Mouse (Mus musculus): ENCODE measurements at regions not wholly inside any gene's neighbourhood (a gene's known extent, or its start where the extent isn't known, plus 50 kb on each side); places are given as distances from the start of the nearest gene placed in this dataset.

DNA sequence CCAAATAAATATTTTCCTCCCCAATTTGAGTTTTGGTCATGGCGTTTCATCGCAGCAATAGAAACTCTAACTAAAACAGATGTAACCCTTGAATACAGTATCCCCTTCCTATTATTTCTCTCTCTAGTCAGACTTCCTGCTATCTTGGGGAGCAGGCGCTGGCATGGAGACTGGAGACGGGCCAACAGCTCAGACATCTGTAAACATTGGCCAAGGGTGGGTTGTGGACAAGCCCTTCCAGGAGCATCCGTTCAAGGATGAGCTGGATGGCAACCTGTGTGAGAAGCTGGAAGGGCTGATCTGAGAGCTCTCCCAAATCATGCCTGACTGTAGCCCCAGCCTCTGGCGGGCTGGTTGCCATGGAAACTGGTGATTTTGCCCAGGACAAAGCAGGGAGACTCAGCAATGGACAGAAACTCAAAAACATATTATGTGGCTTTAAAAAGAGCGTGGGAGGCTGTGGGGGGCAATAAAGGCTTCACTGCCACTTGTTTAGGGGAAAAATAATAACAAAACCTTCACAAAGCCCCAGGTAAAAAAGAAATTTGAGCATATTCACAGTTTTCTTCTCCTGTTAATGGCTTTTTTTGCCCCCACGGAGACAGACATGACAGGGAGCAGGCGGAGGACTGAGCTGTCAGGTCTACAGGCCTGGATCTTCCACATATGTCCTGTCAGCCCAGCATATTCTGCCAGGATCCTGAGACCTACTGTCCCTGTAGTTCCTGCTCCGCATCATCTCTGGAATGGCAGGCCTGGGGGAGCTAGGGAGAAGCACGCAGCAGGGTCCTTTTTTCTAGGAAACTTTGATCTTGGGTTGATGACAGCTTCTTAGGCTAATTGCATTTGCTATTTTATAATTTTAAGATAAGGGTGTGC, 113.0 kb downstream of the Chst1 start:
- DNase-seq (ENCODE audit: low spot score), result no peak
- Histone ChIP-seq H3K36me3 (no peaks in the 10 kb centered on the region), H3K4me1 (peaks cover 20% of the 10 kb centered on the region), H3K27me3 (ENCODE audit: insufficient read depth, poor library complexity, severe bottlenecking) (peaks cover 11% of the 10 kb centered on the region), H3K4me3 (no peak overlapping the region), H3K9me3 (no peaks in the 10 kb centered on the region), H3K27ac (no peak overlapping the region)
- 57% methylated on average over 11 of the region's 11 CpGs for WGBS

DNA sequence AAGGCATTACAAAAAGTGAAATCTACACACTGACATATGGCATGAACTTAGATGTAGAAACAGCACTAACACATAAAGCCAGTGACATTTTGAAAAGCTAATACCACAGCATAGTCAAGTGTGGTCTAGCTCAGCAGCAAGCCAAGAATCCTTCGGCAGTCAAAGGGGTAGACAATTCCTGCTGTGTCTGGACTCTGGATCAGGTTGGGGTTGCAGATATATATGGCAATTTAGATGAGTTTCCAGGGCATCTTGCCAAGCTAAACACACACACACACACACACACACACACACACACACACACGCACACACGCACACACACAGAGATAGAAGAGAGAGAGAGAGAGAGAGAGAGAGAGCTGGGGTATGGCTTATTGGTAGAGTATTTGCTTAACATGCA, 118.2 kb downstream of the Chst1 start:
- Histone ChIP-seq H3K4me3 (no peak overlapping the region), H3K9me3 (no peaks in the 10 kb centered on the region), H3K27me3 (ENCODE audit: insufficient read depth, poor library complexity, severe bottlenecking) (no peaks in the 10 kb centered on the region; the same call in 1 of the 2 replicates), H3K4me1 (0 out of 2 replicates have a peak, but pooled peaks cover under 1% of the 10 kb centered on the region), H3K27ac (no peak overlapping the region), H3K36me3 (no peaks in the 10 kb centered on the region)
- 73% methylated on average over 2 of the region's 3 CpGs for WGBS
- DNase-seq (ENCODE audit: low spot score), result no peak

DNA sequence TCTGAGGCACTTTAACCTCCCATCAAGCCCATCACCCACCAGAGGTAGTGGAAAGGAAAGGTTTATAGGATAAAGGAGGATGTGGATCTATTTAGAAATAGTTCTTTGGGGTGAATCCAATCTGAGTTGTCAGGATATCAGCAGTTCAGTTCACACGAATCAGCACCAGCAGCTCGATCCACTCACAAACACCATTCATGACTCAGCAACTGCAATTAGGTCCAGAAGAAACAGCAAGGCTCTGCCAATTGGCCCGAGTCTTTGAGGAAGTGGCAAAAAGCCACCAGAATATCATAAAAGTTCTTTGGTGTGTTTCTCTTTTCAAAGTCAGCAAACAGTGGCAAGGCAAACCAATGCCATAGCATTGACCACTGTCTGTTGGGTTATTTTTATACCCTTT, 122.4 kb downstream of the Chst1 start:
- Histone ChIP-seq H3K36me3 (no peaks in the 10 kb centered on the region), H3K9me3 (no peaks in the 10 kb centered on the region), H3K4me3 (no peak overlapping the region), H3K27ac (no peak overlapping the region), H3K27me3 (ENCODE audit: insufficient read depth, poor library complexity, severe bottlenecking) (no peaks in the 10 kb centered on the region), H3K4me1 (peaks cover 12% of the 10 kb centered on the region)
- DNase-seq (ENCODE audit: low spot score), result no peak
- 83% methylated on average over 3 of the region's 3 CpGs for WGBS

DNA sequence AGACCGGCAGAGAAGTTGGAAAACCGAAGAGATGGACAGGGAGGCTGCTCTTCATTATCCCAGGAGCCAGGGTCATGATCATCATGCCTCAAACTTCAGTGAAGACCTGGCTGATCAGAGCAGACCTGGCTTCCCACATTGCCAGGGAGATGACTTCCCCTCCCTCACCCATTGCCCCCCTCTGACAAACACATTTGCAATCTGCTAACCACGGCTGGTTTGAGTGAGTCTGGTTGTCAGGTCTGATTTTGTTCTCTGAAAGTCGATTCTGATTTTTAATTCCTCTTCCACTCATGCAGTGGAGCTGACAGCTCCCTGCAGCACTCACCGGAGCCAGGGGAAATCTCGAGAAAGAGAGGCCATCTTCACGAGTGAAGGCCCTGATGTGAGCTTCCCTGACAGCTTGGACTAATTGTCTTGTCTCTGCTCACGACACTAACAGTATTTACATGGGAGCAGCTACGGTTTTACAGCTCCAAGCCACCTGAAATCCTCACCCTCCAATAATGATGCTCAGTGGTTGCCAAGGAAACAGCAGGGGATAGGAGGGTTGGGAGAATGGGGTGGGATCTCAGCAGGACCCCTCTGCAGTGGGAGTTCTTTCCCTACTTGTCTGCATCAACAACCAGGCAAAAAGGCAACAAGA, 124.2 kb downstream of the Chst1 start:
- Histone ChIP-seq H3K36me3 (no peaks in the 10 kb centered on the region), H3K4me1 (peaks cover 24% of the 10 kb centered on the region), H3K9me3 (no peaks in the 10 kb centered on the region), H3K27me3 (ENCODE audit: insufficient read depth, poor library complexity, severe bottlenecking) (no peaks in the 10 kb centered on the region), H3K4me3 (no peak overlapping the region), H3K27ac (no peak overlapping the region)
- 51% methylated on average over 9 of the region's 9 CpGs for WGBS
- DNase-seq (ENCODE audit: low spot score), result no peak

DNA sequence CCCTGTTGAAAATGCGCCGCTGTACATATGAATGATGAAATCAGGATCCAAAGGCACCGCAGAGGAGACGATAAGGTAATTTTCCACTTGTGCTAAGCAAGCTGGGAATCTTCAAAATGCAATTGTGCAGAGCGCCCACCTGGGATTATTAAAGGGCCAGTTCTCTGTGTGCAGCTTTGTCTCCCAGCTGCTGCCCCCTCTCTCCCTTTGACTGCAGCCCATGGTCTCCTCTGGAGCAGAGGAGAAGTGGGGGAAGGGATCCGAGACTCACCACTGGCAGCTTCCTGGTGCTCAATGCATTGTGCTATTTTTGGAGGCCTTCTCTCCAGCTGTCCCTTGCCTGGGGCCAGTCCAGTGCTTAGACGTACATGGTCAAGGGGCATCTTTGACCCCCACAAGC, 127.1 kb downstream of the Chst1 start:
- no peaks in the 10 kb centered on the region for H3K36me3 ChIP-seq
- no peak overlapping the region for H3K4me3 ChIP-seq
- H3K27me3 ChIP-seq (ENCODE audit: insufficient read depth, poor library complexity, severe bottlenecking), result no peaks in the 10 kb centered on the region
- DNase-seq (ENCODE audit: low spot score), result no peak
- H3K9me3 ChIP-seq, result no peaks in the 10 kb centered on the region
- H3K27ac ChIP-seq, result peak overlapping the region; percentile 75
- H3K4me1 ChIP-seq, result peaks cover 27% of the 10 kb centered on the region
- 66% methylated on average over 7 of the region's 7 CpGs for WGBS

DNA sequence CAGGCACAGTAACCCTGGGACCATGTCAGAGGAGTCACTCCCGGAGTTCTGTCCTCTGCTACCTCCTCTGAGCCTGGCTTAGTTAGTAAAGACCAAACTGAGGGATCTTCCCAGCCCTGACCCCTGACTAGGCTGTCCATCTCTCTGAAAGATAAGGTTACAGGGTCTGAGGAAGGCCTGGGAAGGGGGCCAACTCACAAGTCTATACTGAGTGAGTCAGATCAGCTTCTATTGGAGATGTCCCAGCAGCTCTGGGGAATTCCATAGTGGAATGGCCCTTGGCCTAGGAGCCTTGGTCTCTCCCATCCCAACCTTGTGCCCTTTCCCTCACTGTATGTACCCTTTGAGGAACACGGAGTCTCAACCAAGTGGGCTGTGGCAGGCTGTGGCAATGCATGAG, 127.7 kb downstream of the Chst1 start:
- H3K27me3 ChIP-seq (ENCODE audit: insufficient read depth, poor library complexity, severe bottlenecking), result no peaks in the 10 kb centered on the region
- H3K36me3 ChIP-seq, result no peaks in the 10 kb centered on the region
- H3K4me3 ChIP-seq, result no peak overlapping the region
- 75% methylated on average over 2 of the region's 2 CpGs for WGBS
- H3K4me1 ChIP-seq, result peaks cover 27% of the 10 kb centered on the region
- no peak for DNase-seq (ENCODE audit: low spot score)
- H3K27ac ChIP-seq, result peak overlapping the region; percentile 75
- no peaks in the 10 kb centered on the region for H3K9me3 ChIP-seq

DNA sequence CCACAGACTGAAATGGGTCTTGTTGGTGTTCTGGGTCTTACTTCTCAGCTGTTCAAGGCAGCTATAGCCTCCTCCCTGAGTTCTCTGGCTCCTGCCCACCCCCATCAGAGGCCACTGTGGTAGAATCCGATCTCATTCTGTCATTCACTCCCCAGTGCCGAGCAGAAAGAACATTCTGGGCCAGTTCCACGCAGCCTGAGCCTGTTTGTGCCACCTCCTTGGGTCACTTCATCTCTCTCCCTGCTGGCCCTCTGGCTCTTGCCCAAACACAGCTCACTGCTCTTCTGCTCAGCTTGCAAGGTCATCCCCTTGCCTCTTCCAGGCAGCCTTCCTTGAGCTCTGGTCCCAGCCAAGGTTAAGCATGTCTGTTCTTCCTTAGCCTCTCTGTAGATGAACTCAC, 128.9 kb downstream of the Chst1 start:
- H3K27ac ChIP-seq, result peak overlapping the region; percentile 47; the same call in 1 of the 2 replicates
- peaks cover 27% of the 10 kb centered on the region for H3K4me1 ChIP-seq
- no peaks in the 10 kb centered on the region for H3K36me3 ChIP-seq
- H3K4me3 ChIP-seq, result no peak overlapping the region
- WGBS, result 73% methylated on average over 3 of the region's 3 CpGs
- H3K27me3 ChIP-seq (ENCODE audit: insufficient read depth, poor library complexity, severe bottlenecking), result no peaks in the 10 kb centered on the region
- DNase-seq (ENCODE audit: low spot score), result no peak
- H3K9me3 ChIP-seq, result no peaks in the 10 kb centered on the region

DNA sequence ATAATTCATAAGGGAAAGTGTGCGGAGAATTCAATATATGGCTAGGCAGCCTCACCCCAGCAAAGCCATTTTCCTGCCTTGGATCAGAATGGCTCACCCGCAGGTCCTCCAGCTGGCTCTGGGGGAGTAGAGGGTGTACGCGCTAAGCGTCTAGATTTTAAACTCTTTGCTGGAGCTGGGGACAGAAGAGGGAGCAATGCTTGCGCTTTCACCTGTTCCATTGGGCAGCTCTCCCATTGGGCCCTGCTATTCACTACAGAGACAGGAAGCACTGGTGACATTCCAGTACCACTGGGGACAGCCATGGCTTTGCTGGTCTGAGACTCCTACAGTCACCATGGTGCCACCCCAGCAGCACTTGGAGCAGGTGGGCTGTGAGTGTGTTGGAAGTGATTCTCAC, 130.9 kb downstream of the Chst1 start:
- WGBS, result 93% methylated on average over 6 of the region's 6 CpGs
- H3K4me1 ChIP-seq, result peaks cover 27% of the 10 kb centered on the region

DNA sequence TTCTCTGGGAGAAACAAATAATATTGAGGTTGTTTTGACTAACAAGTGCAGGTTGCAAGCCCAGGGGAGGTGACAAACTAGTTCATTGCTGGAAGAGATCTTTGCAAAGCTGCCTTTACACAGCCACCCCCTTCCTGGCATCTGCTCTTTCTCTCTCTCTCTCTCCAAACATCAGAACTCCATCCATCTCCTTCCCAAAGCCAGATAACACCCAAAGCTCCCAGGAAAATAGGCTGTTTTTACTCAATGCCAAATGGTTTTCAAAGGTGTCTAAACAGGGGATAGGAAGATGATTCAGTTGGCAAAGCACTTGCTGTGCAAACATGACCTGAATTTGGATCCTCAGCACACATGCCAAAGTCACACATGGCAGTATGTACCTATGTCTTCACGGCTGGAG, 133.9 kb downstream of the Chst1 start:
- H3K4me3 ChIP-seq, result no peak overlapping the region
- H3K4me1 ChIP-seq, result peaks cover 15% of the 10 kb centered on the region
- no peaks in the 10 kb centered on the region for H3K36me3 ChIP-seq
- no peak for DNase-seq (ENCODE audit: low spot score)
- no peak overlapping the region for H3K27ac ChIP-seq
- H3K27me3 ChIP-seq (ENCODE audit: insufficient read depth, poor library complexity, severe bottlenecking), result no peaks in the 10 kb centered on the region; the same call in 1 of the 2 replicates
- H3K9me3 ChIP-seq, result no peaks in the 10 kb centered on the region
- 92% methylated on average over 1 of the region's 1 CpGs for WGBS

More for the DNA sequence above, 130.9 kb downstream of the Chst1 start:
- H3K27me3 ChIP-seq (ENCODE audit: insufficient read depth, poor library complexity, severe bottlenecking), result no peaks in the 10 kb centered on the region
- no peak overlapping the region for H3K4me3 ChIP-seq
- DNase-seq (ENCODE audit: low spot score), result no peak
- H3K9me3 ChIP-seq, result no peaks in the 10 kb centered on the region
- no peak overlapping the region for H3K27ac ChIP-seq
- no peaks in the 10 kb centered on the region for H3K36me3 ChIP-seq

DNA sequence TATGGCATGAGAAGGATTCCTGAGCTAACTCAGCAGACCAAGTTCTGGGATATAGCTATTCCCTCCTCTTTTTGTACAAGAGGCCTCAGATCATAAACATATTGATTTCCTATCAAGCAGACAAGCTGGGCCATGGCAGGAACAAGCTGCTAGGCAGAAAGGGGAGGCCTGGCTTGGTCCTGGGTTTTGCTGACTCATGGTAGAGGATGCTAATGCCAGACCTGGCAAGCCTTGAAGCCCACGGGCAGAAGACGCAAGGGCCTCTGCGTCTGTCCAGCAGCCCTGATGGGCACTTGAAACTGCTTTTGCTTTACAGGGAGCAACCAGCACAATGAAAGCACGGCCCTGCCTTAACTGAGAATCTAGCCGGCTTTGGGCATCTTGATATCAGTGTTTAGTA, 136.3 kb downstream of the Chst1 start:
- DNase-seq (ENCODE audit: low spot score), result no peak
- H3K27ac ChIP-seq, result no peak overlapping the region
- H3K9me3 ChIP-seq, result no peaks in the 10 kb centered on the region
- 80% methylated on average over 5 of the region's 5 CpGs for WGBS
- H3K27me3 ChIP-seq (ENCODE audit: insufficient read depth, poor library complexity, severe bottlenecking), result no peaks in the 10 kb centered on the region; the same call in 1 of the 2 replicates
- no peak overlapping the region for H3K4me3 ChIP-seq
- 0 out of 2 replicates have a peak, but pooled peaks cover 12% of the 10 kb centered on the region for H3K4me1 ChIP-seq
- H3K36me3 ChIP-seq, result no peaks in the 10 kb centered on the region

DNA sequence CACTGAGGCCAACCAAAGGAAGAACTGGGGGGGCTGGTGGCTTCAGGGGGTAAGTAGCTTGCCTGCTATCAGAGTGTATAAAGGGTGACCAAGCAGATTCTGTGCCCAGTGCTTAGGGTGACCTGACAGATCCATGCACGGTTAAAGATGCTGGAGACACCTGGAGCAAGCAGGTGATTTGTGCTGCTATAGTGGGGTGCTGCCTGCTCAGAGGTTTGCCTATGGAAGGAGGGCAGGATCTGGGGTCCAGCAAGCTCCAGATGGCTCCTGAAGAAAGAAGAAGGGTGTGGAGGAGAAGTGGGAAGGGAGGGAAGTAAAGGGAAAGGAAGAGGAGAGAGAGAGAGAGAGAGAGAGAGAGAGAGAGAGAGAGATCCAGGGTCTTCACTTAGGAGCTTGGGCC, 137.8 kb downstream of the Chst1 start:
- no peaks in the 10 kb centered on the region for H3K36me3 ChIP-seq
- no peak overlapping the region for H3K4me3 ChIP-seq
- no peaks in the 10 kb centered on the region; the same call in 1 of the 2 replicates for H3K27me3 ChIP-seq (ENCODE audit: insufficient read depth, poor library complexity, severe bottlenecking)
- no peak for DNase-seq (ENCODE audit: low spot score)
- no peak overlapping the region for H3K27ac ChIP-seq
- H3K4me1 ChIP-seq, result peaks cover 17% of the 10 kb centered on the region
- 59% methylated on average over 1 of the region's 1 CpGs for WGBS
- H3K9me3 ChIP-seq, result no peaks in the 10 kb centered on the region

DNA sequence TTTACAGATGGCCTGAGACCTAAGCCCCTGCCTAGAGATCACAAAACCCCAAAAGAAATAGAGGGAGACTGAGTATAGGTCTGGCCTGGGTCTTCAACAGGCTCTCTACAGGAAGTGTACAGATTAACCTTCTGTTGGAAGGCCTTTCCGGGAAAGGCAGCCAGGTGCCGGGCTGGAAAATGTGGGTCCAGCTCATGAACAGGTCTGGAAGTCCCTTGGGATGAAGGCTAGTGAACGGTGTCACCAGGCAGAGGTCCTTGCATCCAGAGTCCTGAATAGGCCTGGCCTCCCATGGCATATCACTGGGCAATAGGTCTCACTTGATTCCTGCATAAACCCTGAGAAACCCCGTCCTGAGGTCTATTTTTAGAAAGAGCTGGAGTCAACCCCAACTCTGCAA, 140.1 kb downstream of the Chst1 start:
- Histone ChIP-seq H3K27ac (no peak overlapping the region), H3K4me3 (no peak overlapping the region), H3K4me1 (peaks cover 32% of the 10 kb centered on the region), H3K9me3 (no peaks in the 10 kb centered on the region), H3K36me3 (no peaks in the 10 kb centered on the region), H3K27me3 (ENCODE audit: insufficient read depth, poor library complexity, severe bottlenecking) (no peaks in the 10 kb centered on the region; the same call in 1 of the 2 replicates)
- peak; percentile 71 for DNase-seq (ENCODE audit: low spot score)
- 69% methylated on average over 4 of the region's 4 CpGs for WGBS

DNA sequence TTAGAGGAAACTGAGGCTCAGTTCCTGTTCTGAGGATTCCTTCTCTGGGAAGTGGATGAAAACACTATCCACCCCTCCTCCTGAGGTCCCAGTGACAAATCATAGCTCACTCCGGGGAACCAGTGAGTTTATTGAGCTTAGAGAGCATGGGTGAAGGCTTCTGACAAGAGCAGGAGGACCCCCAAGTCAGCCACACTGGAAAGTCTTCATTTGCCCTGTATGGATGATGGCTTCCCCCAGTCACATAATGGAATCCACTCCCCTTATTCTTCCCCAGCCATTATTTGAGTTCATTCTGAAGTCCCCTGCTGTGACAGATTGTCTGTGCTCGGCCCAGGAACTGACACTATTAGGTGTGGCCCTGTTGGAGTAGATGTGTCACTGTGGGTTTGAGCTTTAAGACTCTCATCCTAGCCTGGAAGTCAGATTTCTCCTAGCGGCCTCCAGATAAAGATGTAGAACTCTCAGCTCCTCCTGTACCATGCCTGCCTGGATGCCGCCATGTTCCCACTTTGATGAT, 141.3 kb downstream of the Chst1 start:
- DNase-seq (ENCODE audit: low spot score), result peak; percentile 51
- Histone ChIP-seq H3K4me3 (no peak overlapping the region), H3K27ac (no peak overlapping the region), H3K4me1 (peaks cover 28% of the 10 kb centered on the region), H3K27me3 (ENCODE audit: insufficient read depth, poor library complexity, severe bottlenecking) (no peaks in the 10 kb centered on the region; the same call in 1 of the 2 replicates), H3K9me3 (no peaks in the 10 kb centered on the region), H3K36me3 (no peaks in the 10 kb centered on the region)
- WGBS, result 78% methylated on average over 4 of the region's 4 CpGs
